Mouse (Mus musculus) thymus, adult 2 months (tissue): ENCODE results near the gene Eid3. TPM values are rescaled to one million over a fixed set of nuclear protein-coding genes. Genes with fewer than 3 reads are reported as not detected.

Experiments
- DNase-seq: peaks from one replicate; pipeline ENCODE4 v3.0.0; 2021
- H3K27ac ChIP-seq: fragments of 200-500 bp; 2 replicates; pipeline ENCODE4 v1.5.1; 2012; ENCODE audit warnings: low read length, control low read depth; ENCODE audit not compliant: control insufficient read depth, insufficient read depth
- H3K27me3 ChIP-seq: fragments of 200-500 bp; 2 replicates; pipeline ENCODE4 v1.6.1; 2012; ENCODE audit warnings: mild to moderate bottlenecking, low read length, moderate library complexity, mixed read lengths; ENCODE audit not compliant: control insufficient read depth, insufficient read depth
- H3K36me3 ChIP-seq: fragments of 200-500 bp; 2 replicates; pipeline ENCODE4 v1.6.1; 2012; ENCODE audit warnings: mild to moderate bottlenecking, low read length, moderate library complexity; ENCODE audit not compliant: control insufficient read depth, insufficient read depth
- H3K4me1 ChIP-seq: fragments of 200-500 bp; replicated peaks from 2 replicates; pipeline ENCODE4 v1.6.1; 2012; ENCODE audit warnings: low read length; ENCODE audit not compliant: control insufficient read depth, insufficient read depth
- H3K4me3 ChIP-seq: fragments of 200-500 bp; 2 replicates; pipeline ENCODE4 v1.5.1; 2012; ENCODE audit warnings: mild to moderate bottlenecking, low read length, control low read depth, moderate library complexity; ENCODE audit not compliant: control insufficient read depth, insufficient read depth
- CTCF ChIP-seq: fragments of 200-500 bp; IDR thresholded peaks from 2 replicates; pipeline ENCODE4 v1.5.1; 2012; ENCODE audit warnings: mild to moderate bottlenecking, control low read depth, low read length, moderate library complexity, borderline replicate concordance; ENCODE audit not compliant: control insufficient read depth, poor library complexity, insufficient read depth; ENCODE audit errors: extremely low read depth
- POLR2A ChIP-seq: fragments of 200-500 bp; IDR thresholded peaks from 2 replicates; pipeline ENCODE4 v1.6.1; 2012; ENCODE audit warnings: mild to moderate bottlenecking, low read length, control low read depth, moderate library complexity; ENCODE audit not compliant: control insufficient read depth, poor library complexity, insufficient read depth; ENCODE audit errors: extremely low read depth
- WGBS: fragments of 180-500 bp; shearing (Covaris S2); methylation state at CpG from one replicate; pipeline ENCODE4 v1.1.7; 2018; 5-methylcytosine and 5-hydroxymethylcytosine counted together
- polyA plus RNA-seq: library from polyadenylated mRNA; depleted of rRNA; stranded (reverse); fragments of >200 nt; gene quantifications from 2 replicates; pipeline ENCODE4 v1.2.3, GENCODE M21; 2012

Eid3 gene
- polyA plus RNA-seq, 1 experiment, result 0.46 TPM

DNA sequence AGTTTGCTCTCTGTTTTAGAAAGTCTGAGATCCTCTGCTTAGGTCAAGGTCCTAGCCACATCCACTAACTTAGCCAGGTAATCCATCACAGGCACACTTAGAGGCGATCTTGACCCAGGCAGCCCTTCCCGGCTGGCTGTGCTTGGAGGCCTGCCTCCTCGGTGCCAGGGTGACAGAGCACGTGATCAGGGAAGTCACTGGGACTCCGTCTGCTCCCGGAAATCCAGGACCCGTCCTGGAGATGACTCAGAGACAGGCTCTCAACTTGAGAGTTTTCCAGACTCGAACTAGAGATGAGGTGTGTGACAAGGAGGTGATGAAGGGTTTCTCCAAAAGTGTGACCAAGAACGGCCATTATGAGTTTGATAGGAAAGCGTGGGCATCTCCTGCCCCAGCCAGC is 41.9 kb upstream of the Eid3 start:
- WGBS, result 95% methylated on average over 10 of the region's 10 CpGs
- Histone ChIP-seq H3K27me3 (no peaks in the 10 kb centered on the region), H3K4me1 (no peaks in the 10 kb centered on the region; the same call in 1 of the 2 replicates), H3K27ac (no peak overlapping the region), H3K36me3 (no peaks in the 10 kb centered on the region), H3K4me3 (no peak overlapping the region)
- no peak for DNase-seq
- TF ChIP-seq CTCF, result no peak

GRCm38 (mm10) chr10:82826516-82826915 is 39.9 kb upstream of the Eid3 start:
- Histone ChIP-seq H3K4me1 (no peaks in the 10 kb centered on the region; the same call in 1 of the 2 replicates), H3K27me3 (no peaks in the 10 kb centered on the region), H3K27ac (no peak overlapping the region), H3K36me3 (no peaks in the 10 kb centered on the region), H3K4me3 (no peak overlapping the region)
- 74% methylated on average over 6 of the region's 6 CpGs for WGBS
- DNase-seq, result no peak
- TF ChIP-seq CTCF, result no peak
- no peak for TF ChIP-seq POLR2A

- H3K27me3 ChIP-seq, result no peaks in the 10 kb centered on the region
- no peak within 1 kb of the TSS for H3K27ac ChIP-seq
- TF ChIP-seq POLR2A, result no peak
- TF ChIP-seq CTCF, result no peak
- H3K4me3 ChIP-seq, result no peak within 1 kb of the TSS
- no peaks in the 10 kb centered on the region for H3K36me3 ChIP-seq
- peaks cover 4% of the 10 kb centered on the region for H3K4me1 ChIP-seq
- WGBS, result 95% methylated on average over 9 of the region's 9 CpGs
- DNase-seq, result no peak
Measured at GRCm38 (mm10) chr10:82833926-82834325, 32.5 kb upstream of the Eid3 start, which contains the start of gene Txnrd1. Gene Txnrd1 (plus strand): TSS chr10:82833951.

DNA sequence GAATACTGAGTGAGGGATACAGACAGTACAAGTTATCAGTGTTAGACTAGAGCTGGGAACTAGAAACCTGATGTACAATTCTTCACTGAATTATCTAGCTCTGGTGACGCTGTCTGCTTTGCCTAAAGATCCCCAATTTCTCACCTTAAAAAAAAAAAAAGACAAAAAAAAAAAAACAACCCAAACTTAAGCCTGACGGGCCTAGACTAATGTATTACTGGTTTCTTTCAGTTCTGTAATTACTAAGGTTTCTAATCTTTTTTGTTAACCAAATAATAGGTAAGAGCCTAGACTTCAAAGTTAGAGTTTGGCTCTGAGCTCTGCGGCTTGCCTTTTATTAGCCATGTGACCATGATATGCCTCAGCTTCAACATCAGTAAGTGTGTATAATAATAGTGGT is 30.5 kb upstream of the Eid3 start:
- Histone ChIP-seq H3K4me1 (peaks cover 4% of the 10 kb centered on the region), H3K4me3 (no peak overlapping the region), H3K36me3 (no peaks in the 10 kb centered on the region), H3K27me3 (no peaks in the 10 kb centered on the region), H3K27ac (no peak overlapping the region)
- DNase-seq, result no peak
- TF ChIP-seq CTCF (no peak), POLR2A (no peak)
- WGBS, result 96% methylated on average over 3 of the region's 3 CpGs

GRCm38 (mm10) chr10:82838390-82838789 is 28.0 kb upstream of the Eid3 start:
- H3K4me3 ChIP-seq, result no peak overlapping the region
- DNase-seq, result no peak
- no peaks in the 10 kb centered on the region for H3K27me3 ChIP-seq
- TF ChIP-seq POLR2A (no peak), CTCF (no peak)
- 92% methylated on average over 7 of the region's 7 CpGs for WGBS
- no peak overlapping the region for H3K27ac ChIP-seq
- peaks cover 4% of the 10 kb centered on the region for H3K4me1 ChIP-seq
- H3K36me3 ChIP-seq, result no peaks in the 10 kb centered on the region

- H3K27ac ChIP-seq, result no peak overlapping the region
- WGBS, result 82% methylated on average over 6 of the region's 6 CpGs
- TF ChIP-seq POLR2A (no peak), CTCF (no peak)
- H3K27me3 ChIP-seq, result no peaks in the 10 kb centered on the region
- no peak for DNase-seq
- H3K4me3 ChIP-seq, result no peak overlapping the region
- no peaks in the 10 kb centered on the region for H3K36me3 ChIP-seq
- no peaks in the 10 kb centered on the region for H3K4me1 ChIP-seq
Measured at GRCm38 (mm10) chr10:82844090-82844489, 22.3 kb upstream of the Eid3 start.

GRCm38 (mm10) chr10:82844731-82845130 is 21.7 kb upstream of the Eid3 start:
- Histone ChIP-seq H3K4me3 (no peak overlapping the region), H3K27me3 (no peaks in the 10 kb centered on the region), H3K27ac (no peak overlapping the region), H3K36me3 (no peaks in the 10 kb centered on the region), H3K4me1 (no peaks in the 10 kb centered on the region)
- 84% methylated on average over 8 of the region's 8 CpGs for WGBS
- TF ChIP-seq CTCF (no peak), POLR2A (no peak)
- no peak for DNase-seq
